Mouse (Mus musculus): Measurements from ENCODE around the gene Ephx4. TPM values are rescaled to one million over a fixed set of nuclear protein-coding genes. Genes with fewer than 3 reads are reported as not detected.

Ephx4 gene
- total RNA-seq, 2 experiments from 2014 or later: 0.31 to 0.33 TPM

Other genes starting within 250 kb of the Ephx4 start
- gene Tgfbr3, start 113.1 kb upstream of the Ephx4 start, total RNA-seq (2021): 10 to 100 TPM; 53.5 to 54.2 TPM
- gene Brdt, start 71.6 kb upstream of the Ephx4 start, total RNA-seq (2021): under 1 TPM; 0.46 to 0.67 TPM
- not detected for gene Lpcat2b, start 28.8 kb downstream of the Ephx4 start, total RNA-seq (2021)
- 1 to 10 TPM; 4.5 to 6.2 TPM for gene Btbd8, start 35.3 kb downstream of the Ephx4 start, total RNA-seq (2021)
- gene Gm42669, start 104.9 kb downstream of the Ephx4 start, total RNA-seq (2021): under 1 TPM in 1 of 2 experiments, not detected in 1; 0.17 TPM
- gene 1700028K03Rik, start 132.0 kb downstream of the Ephx4 start, total RNA-seq (2021): not detected
- gene Rpap2, start 194.6 kb downstream of the Ephx4 start, total RNA-seq (2021): 10 to 100 TPM in 1 of 2 experiments, 1 to 10 TPM in 1; 8.4 to 10.2 TPM
- 1 to 10 TPM; 3.6 to 4.6 TPM for gene Glmn, start 195.2 kb downstream of the Ephx4 start, total RNA-seq (2021)

Measured in heart, postnatal 36 days (tissue).